Mouse (Mus musculus): Measurements from ENCODE around the gene Ofcc1.

- TF ChIP-seq CTCF (IDR thresholded peaks at IDR 0.05; ENCODE audit: low read depth) = no peak
- TF ChIP-seq EP300 (optimal IDR thresholded peaks at IDR 0.05) = no peak
Observed at GRCm38 (mm10) chr13:40267546-40267945, 93.7 kb downstream of the Ofcc1 start.
